Mouse (Mus musculus) lung, postnatal 0 days (tissue): ENCODE measurements around the gene Fbxw4.

ENCODE experiments used
- CTCF ChIP-seq: IDR thresholded peaks from 2 replicates; pipeline ENCODE4 v1.5.1; 2016; ENCODE audit warnings: antibody characterized with exemption, mild to moderate bottlenecking
- EP300 ChIP-seq: IDR thresholded peaks from 2 replicates; pipeline ENCODE4 v1.6.1; 2016; ENCODE audit warnings: antibody characterized with exemption, mild to moderate bottlenecking, control low read depth

DNA sequence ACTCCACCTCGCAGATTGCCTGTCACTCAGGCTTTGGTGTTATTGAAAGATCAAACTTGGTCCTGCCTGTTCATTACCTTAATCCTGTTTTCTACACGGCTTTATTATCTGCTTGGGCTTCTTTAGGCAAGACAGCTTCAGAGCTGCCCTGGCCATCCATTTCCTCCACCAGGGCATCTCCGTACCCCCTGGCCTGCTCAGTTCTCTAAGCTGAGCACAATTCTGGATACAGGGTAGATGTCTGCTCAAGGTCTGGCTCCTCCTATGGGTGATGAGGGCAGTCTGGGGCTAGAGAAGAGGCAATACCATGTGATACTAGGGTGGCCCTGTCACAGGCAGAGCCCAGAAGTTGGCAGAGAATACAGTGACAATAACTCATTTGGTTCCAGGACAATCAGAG lies 73.3 kb downstream of the Fbxw4 start:
- no peak for TF ChIP-seq CTCF
- TF ChIP-seq EP300: no peak
